Mouse (Mus musculus) testis, adult 2 months (tissue): ENCODE data around the gene Card9.

Source experiments
- CTCF ChIP-seq: fragments of 200-500 bp; IDR thresholded peaks from 2 replicates; pipeline ENCODE4 v1.5.1; 2012; ENCODE audit warnings: low read depth, mild to moderate bottlenecking, inconsistent platforms, low read length, moderate library complexity; ENCODE audit not compliant: control insufficient read depth, insufficient read depth, insufficient replicate concordance
- POLR2A ChIP-seq: fragments of 200-500 bp; IDR thresholded peaks from 2 replicates; pipeline ENCODE4 v1.6.1; 2012; ENCODE audit warnings: low read depth, mild to moderate bottlenecking, inconsistent platforms, low read length, moderate library complexity; ENCODE audit not compliant: control insufficient read depth

GRCm38 (mm10) chr2:26312812-26313211 lies 47.9 kb downstream of the Card9 start:
- TF ChIP-seq POLR2A: no peak
- TF ChIP-seq CTCF: peak; percentile 34; the same call in 1 of the 2 replicates
